Mouse (Mus musculus) frontal cortex, adult 2 months (tissue): ENCODE results near the gene Apoa5. TPM values are rescaled to one million over a fixed set of nuclear protein-coding genes. Genes with fewer than 3 reads are reported as not detected.
A peak's percentile ranks its signal among the peaks of the same experiment; 100 is the strongest.

Experiments used
- DNase-seq, 2 experiments: peaks; one replicate each; pipeline ENCODE4 v3.0.0; 2022; ENCODE audit warnings: low spot score in 1 of 2; ENCODE audit errors: extremely low spot score in 1 of 2
- polyA plus RNA-seq: library from polyadenylated mRNA; depleted of rRNA; stranded (reverse); fragments of >200 nt; gene quantifications from 2 replicates; pipeline ENCODE4 v1.2.3, GENCODE M21; 2012; rRNA removed

Apoa5 gene
- polyA plus RNA-seq, result not detected in 2 replicates

DNA sequence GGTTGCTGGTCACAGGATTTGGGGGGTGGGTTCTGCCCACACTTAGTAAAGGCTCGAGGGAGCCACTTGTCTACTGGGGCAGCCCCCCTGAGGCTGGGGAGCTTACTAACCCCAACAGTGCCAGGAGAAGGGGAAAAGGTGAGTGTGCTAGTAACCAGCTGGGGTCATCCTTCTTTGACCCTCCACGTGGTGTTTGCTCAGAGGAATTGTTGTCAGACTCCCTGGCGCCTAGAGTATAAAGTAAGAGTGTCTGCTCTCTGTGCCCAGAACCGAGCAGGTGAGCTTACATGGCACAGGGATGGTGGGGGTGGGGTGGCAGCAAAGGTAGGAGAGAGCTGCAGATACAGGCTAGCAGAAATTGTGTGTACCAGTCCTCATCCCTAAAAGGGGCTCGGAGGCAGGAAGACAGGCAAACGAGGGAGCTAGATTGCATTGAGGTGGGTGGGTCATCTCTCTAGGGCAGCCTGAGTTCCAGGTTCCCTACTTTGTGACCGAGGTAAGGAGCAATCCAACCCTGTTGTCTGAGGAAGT, at the start of gene Apoa5:
Gene Apoa5 (plus strand): TSS at position 291 of the 531 bp plus-strand sequence.
- DNase-seq, result no peak

GRCm38 (mm10) chr9:46223090-46223489, 45.3 kb upstream of the Apoa5 start:
- DNase-seq, result no peak

GRCm38 (mm10) chr9:46224101-46224500, 44.3 kb upstream of the Apoa5 start:
- DNase-seq, result no peak

DNA sequence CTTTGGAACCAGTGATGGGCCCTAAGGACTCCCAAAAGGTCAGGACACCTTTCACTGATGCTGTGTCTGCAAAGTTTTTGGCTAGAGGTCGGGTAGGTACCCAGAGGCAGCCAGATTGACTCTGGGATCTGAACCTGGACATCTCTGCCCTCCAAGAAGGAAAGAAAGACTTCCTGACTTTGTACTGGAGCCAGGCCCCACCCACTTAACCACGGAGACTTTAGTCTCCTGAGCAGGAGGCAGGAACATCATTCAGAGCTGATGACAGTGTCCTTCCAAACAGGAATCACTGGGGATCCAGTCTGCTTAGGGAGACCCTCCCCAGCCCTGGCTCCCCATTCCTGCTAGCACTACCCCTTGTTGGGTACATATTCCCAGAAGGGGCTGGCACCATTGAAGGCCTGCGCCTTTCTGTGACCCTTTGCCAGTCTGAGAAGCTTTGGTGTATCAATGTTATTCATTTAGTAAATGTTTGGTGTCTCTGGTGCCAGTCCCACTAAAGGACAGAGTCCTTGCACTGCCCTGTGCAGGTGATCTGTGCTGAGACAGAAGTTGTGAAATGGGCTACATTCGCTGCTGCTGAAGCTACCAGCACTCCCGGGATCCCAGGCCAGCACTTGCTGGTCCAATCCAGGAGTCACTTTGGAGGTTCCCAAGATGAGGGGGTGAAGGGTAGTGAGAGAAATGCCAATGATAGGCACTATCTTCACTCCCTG, 43.3 kb upstream of the Apoa5 start:
- DNase-seq, result no peak

DNA sequence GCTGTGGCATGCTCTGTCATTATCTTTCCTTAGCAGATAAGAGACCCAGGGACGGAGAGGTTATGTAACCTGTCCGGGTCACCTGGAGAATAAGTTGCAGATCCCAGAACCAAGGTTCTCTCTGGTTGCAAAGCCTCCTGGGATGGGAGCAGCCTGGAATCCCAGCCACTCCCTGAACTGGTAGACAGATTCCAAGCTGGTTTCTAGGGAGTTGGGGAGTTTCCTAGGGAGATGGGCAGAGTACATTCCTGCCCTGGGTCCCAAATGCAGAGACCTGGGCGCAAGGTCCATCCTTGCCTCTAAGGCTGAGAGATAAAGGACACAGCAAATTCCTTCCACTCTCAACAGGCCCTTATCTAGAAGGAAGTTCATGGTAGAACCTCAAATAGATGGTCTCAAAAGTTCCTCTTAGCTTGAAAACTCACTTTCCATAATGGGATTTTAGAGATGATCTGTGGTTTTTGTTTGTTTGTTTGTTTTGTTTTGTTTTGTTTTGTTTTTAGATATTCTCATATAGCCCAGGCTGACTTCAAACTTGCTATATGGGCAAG, 41.3 kb upstream of the Apoa5 start:
- no peak for DNase-seq

GRCm38 (mm10) chr9:46228491-46228890, 39.9 kb upstream of the Apoa5 start, which contains the start of gene Apoa1:
Gene Apoa1 (plus strand): TSS chr9:46228580.
- DNase-seq, result no peak

- peak; percentile 88 to 94 for DNase-seq
Measured at GRCm38 (mm10) chr9:46229573-46230449, 38.6 kb upstream of the Apoa5 start.

- DNase-seq, result no peak
Measured at GRCm38 (mm10) chr9:46230450-46230975, 37.9 kb upstream of the Apoa5 start.

DNA sequence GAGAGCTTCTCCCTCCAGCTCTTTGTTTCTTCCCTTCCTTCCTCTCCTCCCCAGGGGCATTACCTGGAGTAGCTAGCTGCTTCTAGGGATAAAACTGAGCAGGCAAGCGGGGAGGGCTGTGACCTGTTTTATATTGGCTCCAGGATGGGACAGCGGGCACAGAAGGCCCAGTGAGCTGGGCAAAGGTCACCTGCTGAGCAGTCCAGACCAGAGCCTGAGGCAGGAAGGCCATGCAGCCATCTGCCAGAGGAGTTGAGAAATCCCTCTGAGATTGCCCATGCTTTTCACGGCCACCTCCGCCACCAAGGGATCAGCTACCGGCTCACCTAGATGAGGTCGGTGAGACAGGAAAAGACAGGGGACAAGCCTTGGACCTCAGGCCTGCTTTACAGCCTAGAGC, 33.2 kb upstream of the Apoa5 start:
- DNase-seq, result no peak

DNA sequence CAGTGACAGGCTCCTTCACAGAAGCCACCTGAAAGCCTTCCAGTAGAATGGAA, 33.0 kb upstream of the Apoa5 start, which contains the start of gene Apoc3:
Gene Apoc3 (minus strand): TSS at position 41 of the 53 bp plus-strand sequence.
- DNase-seq, result no peak

DNA sequence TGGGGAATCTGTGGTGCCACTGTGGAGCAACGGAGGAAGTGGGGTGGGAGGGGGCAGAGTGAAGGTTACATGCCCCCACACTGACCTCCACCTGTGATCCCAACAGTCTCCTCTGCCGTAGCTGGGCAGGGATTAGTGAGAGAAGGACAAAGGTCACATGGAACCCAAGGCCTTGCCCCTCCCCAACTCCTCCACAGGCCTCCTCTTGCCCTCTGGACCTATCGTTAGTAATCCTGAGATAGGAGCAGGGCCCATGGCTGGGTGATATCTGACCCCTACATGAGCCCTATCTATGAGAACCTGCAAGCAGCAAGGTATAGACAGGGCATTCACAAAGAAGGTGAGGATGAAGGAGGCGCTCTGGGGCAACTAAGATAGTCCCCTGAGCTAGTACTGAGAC, 32.8 kb upstream of the Apoa5 start:
- no peak for DNase-seq

- no peak for DNase-seq
Measured at GRCm38 (mm10) chr9:46238850-46239249, 29.6 kb upstream of the Apoa5 start.

- DNase-seq, result no peak
Measured at GRCm38 (mm10) chr9:46240526-46241153, 27.8 kb upstream of the Apoa5 start, which contains the start of gene Apoa4. Gene Apoa4 (plus strand): TSS chr9:46240696.

DNA sequence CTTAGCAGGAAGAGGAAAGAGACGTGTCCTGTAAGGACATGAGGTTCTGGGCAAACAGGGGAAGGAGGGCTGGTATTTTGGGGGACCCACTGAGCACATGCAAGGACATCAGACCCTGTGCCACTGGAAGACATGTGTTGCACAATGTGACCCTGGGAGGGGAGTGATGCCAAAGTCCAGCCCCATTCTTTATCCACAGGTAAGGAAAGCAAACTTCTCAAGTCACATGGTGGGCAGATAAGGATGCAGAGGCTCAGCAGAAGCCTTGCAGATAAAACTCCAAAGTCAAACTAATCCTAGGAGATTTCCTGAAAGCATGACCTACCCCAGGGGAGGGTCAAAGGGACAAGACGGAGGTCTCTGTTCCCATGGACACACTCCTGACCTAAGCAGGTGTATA, 26.6 kb upstream of the Apoa5 start:
- no peak for DNase-seq

DNA sequence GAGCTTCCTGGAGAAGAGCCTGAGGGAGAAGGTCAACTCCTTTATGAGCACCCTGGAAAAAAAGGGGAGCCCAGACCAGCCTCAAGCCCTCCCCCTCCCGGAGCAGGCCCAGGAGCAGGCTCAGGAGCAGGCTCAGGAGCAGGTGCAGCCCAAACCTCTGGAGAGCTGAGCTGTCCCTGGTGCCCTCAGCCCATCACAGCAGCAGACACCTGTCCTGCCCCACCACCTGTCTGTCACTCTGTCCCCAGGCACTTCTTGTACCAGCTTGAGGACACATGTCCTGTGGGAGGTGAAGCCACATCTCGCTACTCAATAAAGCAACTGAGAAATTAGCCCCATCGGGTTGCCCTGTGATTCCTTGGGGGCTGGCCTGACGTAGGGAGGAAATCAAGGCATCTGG, 25.3 kb upstream of the Apoa5 start:
- no peak for DNase-seq

DNA sequence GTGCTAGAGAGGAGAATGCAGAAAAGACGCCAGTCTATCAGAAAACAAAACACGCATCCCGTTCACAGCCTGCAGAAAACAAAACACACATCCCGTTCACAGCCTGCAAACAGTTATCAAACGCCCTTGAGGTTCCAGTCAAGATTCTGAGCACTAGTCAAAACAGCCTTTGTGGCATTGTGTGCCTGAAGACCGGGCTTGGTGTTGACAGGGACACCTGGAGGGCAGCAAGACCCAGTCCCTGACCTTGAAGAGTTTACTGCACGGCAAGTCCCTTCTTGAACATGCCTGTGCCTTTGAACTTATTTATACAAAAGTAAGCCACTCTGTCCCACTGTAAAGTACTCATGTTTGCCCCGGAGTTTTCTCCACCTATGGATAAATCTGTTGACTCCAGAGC, 24.8 kb upstream of the Apoa5 start:
- no peak for DNase-seq

- peak in 1 of 2 experiments; percentile 87 for DNase-seq
Measured at GRCm38 (mm10) chr9:46246752-46247324, 21.6 kb upstream of the Apoa5 start.

DNA sequence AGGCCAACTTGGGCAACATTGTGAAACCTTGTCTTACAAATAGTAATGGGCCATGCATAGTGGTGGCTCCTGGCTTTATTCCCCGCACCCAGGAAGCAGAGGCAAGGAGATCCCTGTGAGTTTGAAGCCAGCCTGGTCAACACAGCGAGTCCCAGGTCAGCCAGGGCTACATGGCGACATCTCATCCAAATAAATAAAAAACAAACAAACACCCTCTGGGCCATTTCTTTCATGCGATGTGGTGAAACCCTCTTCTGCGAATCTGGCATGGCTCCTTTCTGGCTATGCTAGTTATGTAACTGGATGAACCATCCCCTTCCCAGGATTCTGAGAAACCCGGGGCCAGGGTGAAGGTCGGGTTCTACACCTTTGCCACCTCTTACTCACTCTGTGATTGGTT, 12.3 kb upstream of the Apoa5 start:
- DNase-seq, result no peak

DNA sequence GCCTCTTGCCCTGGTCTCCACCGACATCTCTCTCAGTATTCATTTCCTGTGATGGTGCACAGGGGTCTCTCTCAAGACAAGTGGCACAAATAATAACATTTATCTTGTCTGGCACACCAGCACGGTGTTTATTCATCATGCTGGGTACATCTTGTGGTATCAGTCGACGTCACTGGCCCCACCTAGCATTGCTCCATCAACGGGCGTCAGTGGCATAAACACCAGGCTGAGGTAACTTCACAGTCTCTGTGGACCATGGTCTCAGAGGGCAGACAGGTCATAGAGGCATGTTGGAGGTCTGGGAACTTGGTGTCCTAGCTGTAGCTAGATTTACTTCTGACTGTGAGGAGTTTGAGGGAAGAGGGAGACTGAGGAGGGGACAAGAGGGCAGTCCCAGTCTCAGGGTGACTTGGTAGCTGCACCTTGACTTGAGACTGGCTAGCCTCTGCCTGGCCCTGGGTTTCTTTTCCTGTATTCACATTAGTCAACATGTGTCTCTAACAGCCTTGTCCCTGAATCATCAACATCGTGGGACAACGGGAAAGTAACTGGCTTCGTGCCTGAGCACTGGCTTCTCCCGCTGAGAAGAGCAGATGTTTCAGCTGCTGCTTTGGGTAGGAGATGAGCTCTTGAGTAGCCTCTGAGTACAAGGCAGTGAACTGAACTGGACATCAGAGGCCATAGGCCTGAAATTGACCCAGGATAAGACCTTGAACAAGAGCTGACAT, 11.6 kb upstream of the Apoa5 start:
- DNase-seq, result no peak

GRCm38 (mm10) chr9:46257546-46257945, 10.9 kb upstream of the Apoa5 start:
- DNase-seq, result no peak
